Mouse (Mus musculus) heart, postnatal 0 days (tissue): ENCODE measurements around the gene Fam71e2. TPM values are rescaled to one million over a fixed set of nuclear protein-coding genes. Genes with fewer than 3 reads are reported as not detected.
A peak's percentile ranks its signal among the peaks of the same experiment; 100 is the strongest.

Experiments
- ATAC-seq: fragments of 200-750 bp; cut with Nextera tagmentation; 2 replicates; pipeline ENCODE4 v1.8.0; 2017; ENCODE audit warnings: low read depth, moderate number of reproducible peaks, moderate library complexity; ENCODE audit not compliant: insufficient read depth
- DNase-seq: peaks from one replicate; pipeline ENCODE4 v3.0.0-alpha.2; 2016; ENCODE audit warnings: low spot score
- H3K27ac ChIP-seq: fragments of 300-500 bp; sonication (generic); 2 replicates; pipeline ENCODE4 v1.5.1; 2014; ENCODE audit warnings: low read depth, mild to moderate bottlenecking
- H3K27me3 ChIP-seq: fragments of 300-500 bp; sonication (generic); 2 replicates; pipeline ENCODE4 v1.6.1; 2014; ENCODE audit warnings: low read length, mixed read lengths; ENCODE audit not compliant: control insufficient read depth, insufficient read depth
- H3K36me3 ChIP-seq: fragments of 300-500 bp; sonication (generic); replicated peaks from 2 replicates; pipeline ENCODE4 v1.6.1; 2014; ENCODE audit warnings: low read length, mixed read lengths; ENCODE audit not compliant: control insufficient read depth, insufficient read depth
- H3K4me1 ChIP-seq: fragments of 300-500 bp; sonication (generic); 2 replicates; pipeline ENCODE4 v1.6.1; 2014; ENCODE audit warnings: antibody characterized with exemption; ENCODE audit not compliant: control insufficient read depth, insufficient read depth
- H3K4me2 ChIP-seq: fragments of 300-500 bp; sonication (generic); 2 replicates; pipeline ENCODE4 v1.6.1; 2014; ENCODE audit warnings: low read depth, mild to moderate bottlenecking, low read length, moderate library complexity
- H3K4me3 ChIP-seq: fragments of 300-500 bp; sonication (generic); 2 replicates; pipeline ENCODE4 v1.5.1; 2014; ENCODE audit warnings: low read depth, low read length
- H3K9ac ChIP-seq: fragments of 300-500 bp; sonication (generic); replicated peaks from 2 replicates; pipeline ENCODE4 v1.6.1; 2014; ENCODE audit warnings: low read depth, low read length, mixed read lengths
- H3K9me3 ChIP-seq: fragments of 300-500 bp; sonication (generic); replicated peaks from 2 replicates; pipeline ENCODE4 v1.6.1; 2016; ENCODE audit warnings: low read length; ENCODE audit not compliant: control insufficient read depth
- CTCF ChIP-seq: IDR thresholded peaks from 2 replicates; pipeline ENCODE4 v1.5.1; 2016; ENCODE audit warnings: antibody characterized with exemption, control low read depth, low read depth
- EP300 ChIP-seq: IDR thresholded peaks from 2 replicates; pipeline ENCODE4 v1.6.1; 2016; ENCODE audit warnings: antibody characterized with exemption, low read depth
- WGBS: fragments of 180-500 bp; shearing (Covaris S2); extraction: QIAGEN DNeasy Blood & Tissue Kit; methylation state at CpG from one replicate; pipeline ENCODE4 v1.1.7; 2014; 5-methylcytosine and 5-hydroxymethylcytosine counted together
- polyA plus RNA-seq: library from polyadenylated mRNA; unstranded; fragments of >200 nt; fragmentation: Nextera tagmentation; extraction: Ambion mirVana; gene quantifications from 2 replicates; pipeline ENCODE4 v1.2.1, GENCODE M21; 2015
- total RNA-seq: library from RNA; depleted of rRNA; stranded (reverse); fragments of >200 nt; gene quantifications from 2 replicates; pipeline ENCODE4 v1.2.3, GENCODE M21; 2014; ENCODE audit warnings: low replicate concordance

The Fam71e2 gene
- total and polyA plus RNA-seq, 2 experiments from 2014 or later = not detected

DNA sequence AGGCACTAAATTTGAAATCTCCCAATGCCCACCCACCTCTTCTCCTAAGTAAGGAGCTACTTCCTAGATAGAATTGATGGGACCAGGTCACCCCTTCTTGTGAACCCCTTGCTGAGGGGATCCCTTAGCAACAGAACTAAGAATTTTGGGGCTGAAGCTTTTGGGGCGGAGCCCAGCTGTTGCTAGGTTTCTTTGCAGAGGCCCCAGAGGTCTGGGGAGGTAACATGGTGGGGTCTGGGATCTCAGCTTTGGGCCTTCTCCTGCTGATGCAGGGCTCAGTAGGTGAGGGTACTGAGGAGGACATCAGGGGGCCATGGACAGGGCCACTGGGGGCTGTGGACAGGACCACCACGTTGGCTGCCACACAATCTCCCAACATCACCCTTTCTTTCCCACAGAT lies 11.7 kb upstream of the Fam71e2 start, which contains the start of the genes Il11 and Tmem190:
Gene Il11 (minus strand): TSS at position 101 of the 400 bp plus-strand sequence.
Gene Tmem190 (plus strand): TSS at position 179 of the 400 bp plus-strand sequence.
- no peaks in the 10 kb centered on the region for H3K4me1 ChIP-seq
- no peaks in the 10 kb centered on the region for H3K36me3 ChIP-seq
- TF ChIP-seq CTCF (no peak), EP300 (no peak)
- H3K4me3 ChIP-seq = no peak within 1 kb of the TSS
- no peak within 1 kb of the TSS for H3K4me2 ChIP-seq
- H3K9ac ChIP-seq = no peak within 1 kb of the TSS
- ATAC-seq (no peak), DNase-seq (no peak)
- peaks cover 25% of the 10 kb centered on the region for H3K27me3 ChIP-seq
- H3K27ac ChIP-seq = no peak within 1 kb of the TSS
- H3K9me3 ChIP-seq = no peaks in the 10 kb centered on the region
- WGBS = 72% methylated on average over 2 of the region's 2 CpGs

GRCm38 (mm10) chr7:4782130-4782529 lies 11.0 kb upstream of the Fam71e2 start:
- ATAC-seq (no peak), DNase-seq (no peak)
- H3K27me3 ChIP-seq = peaks cover 31% of the 10 kb centered on the region
- no peaks in the 10 kb centered on the region for H3K9me3 ChIP-seq
- TF ChIP-seq CTCF = no peak
- no peak for TF ChIP-seq EP300
- no peak overlapping the region for H3K27ac ChIP-seq
- H3K4me2 ChIP-seq = no peak overlapping the region
- no peaks in the 10 kb centered on the region for H3K4me1 ChIP-seq
- 34% methylated on average over 3 of the region's 3 CpGs for WGBS
- H3K36me3 ChIP-seq = no peaks in the 10 kb centered on the region
- H3K9ac ChIP-seq = no peak overlapping the region
- H3K4me3 ChIP-seq = no peak overlapping the region

- 31% methylated on average over 5 of the region's 5 CpGs for WGBS
- Histone ChIP-seq H3K9me3 (no peaks in the 10 kb centered on the region), H3K4me2 (no peak overlapping the region), H3K36me3 (no peaks in the 10 kb centered on the region), H3K27ac (no peak overlapping the region), H3K27me3 (peaks cover 54% of the 10 kb centered on the region), H3K4me3 (no peak overlapping the region), H3K9ac (no peak overlapping the region), H3K4me1 (no peaks in the 10 kb centered on the region)
- DNase-seq (no peak), ATAC-seq (0 out of 2 replicates have a peak, but pooled peaks have one; percentile 15)
- no peak for TF ChIP-seq EP300
- TF ChIP-seq CTCF = no peak
Observed at GRCm38 (mm10) chr7:4779921-4780320, 8.8 kb upstream of the Fam71e2 start.

DNA sequence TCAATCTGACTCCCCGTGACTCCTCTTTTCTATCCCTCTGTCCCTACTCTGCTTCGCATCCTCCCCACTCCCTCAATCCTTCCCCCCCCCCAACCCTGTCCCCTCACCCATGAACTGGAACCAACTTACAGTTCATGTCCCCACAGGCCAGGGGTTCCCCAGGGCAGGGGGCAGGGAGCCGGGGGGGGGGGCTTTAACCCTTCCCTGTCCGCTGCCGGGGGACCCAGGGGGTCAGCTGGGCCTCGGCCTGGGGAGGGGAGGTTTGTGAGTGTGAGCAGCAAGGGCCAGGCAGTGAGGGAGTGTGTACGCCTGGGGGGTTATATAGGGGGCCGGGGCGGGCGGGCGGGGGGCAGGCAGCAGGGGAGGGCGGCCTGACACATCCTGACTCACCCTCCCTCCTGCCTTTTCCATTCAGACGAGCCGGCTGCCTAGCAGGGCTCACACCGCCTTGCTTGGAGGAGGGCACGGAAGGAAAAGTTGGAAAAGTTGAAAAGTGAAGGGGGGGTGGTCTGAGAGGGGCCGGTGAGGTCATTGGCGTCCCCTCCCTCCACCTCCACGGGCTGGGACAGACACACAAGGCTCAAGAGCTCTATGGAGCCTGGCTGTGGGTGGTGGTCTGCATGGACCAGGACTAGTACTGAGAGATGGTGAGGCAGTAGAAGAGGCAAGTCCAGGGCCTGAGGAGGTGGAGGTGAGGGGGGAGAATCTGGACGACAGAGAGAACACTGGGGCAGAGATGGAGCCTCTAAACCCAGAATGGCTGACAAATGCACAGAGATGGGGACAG lies 6.9 kb upstream of the Fam71e2 start:
- DNase-seq = no peak
- no peak overlapping the region for H3K4me3 ChIP-seq
- peaks cover 61% of the 10 kb centered on the region for H3K27me3 ChIP-seq
- H3K27ac ChIP-seq = no peak overlapping the region
- H3K9ac ChIP-seq = no peak overlapping the region
- no peaks in the 10 kb centered on the region for H3K4me1 ChIP-seq
- no peak overlapping the region for H3K4me2 ChIP-seq
- H3K36me3 ChIP-seq = no peaks in the 10 kb centered on the region
- H3K9me3 ChIP-seq = no peaks in the 10 kb centered on the region
- TF ChIP-seq CTCF = no peak
- TF ChIP-seq EP300 = no peak
- ATAC-seq = no peak
- 6% methylated on average over 19 of the region's 20 CpGs for WGBS

DNA sequence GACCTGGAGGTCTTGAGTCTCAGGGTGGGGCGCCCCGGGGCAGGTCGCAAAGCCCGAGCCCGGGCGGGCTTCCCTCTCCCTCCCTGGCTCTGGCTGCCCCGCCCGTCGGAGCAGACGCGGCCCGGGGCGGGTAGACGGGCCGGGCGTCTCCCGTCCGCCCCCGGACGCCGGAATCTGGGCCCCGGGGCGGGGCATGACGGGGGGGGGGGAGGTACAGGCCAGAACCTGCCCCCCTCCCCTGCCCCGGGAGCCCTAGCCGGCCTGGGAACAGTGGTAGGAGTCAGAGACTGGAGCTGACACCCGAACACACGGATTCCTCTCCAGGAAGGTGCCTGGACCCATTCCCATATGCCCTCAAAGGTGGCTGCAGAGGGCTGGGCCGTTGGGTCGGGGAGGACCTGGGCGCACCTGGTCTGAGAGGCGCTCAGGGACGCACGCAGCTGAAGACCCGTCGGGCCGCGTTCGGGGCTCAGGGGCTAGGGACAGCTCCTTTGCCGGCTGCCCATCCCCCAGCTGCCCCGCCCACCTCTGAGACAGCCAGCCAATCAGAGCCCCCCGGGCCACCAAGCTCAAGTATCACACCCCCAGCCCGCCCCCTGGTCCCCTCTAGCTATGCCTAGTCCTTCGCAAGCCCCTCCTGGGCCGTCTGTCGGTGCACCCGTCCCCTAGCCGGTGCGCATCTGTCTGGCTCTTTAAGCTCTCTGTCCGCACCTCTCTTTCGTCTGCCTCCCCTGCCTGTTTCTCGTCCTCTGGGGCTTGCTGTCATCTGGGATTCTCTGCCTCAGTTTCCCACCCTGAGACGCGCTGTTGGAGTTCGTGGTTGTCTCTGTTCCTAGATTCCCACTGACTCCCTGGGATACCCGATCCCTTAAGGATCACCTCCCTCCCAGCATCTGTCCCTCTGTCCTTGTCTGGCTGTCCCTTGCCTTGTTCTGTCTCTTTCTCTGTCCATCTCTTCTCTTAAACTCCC lies 6.0 kb upstream of the Fam71e2 start:
- WGBS = 1% methylated on average over 41 of the region's 56 CpGs

More for the DNA sequence above, 6.0 kb upstream of the Fam71e2 start:
- 0 out of 2 replicates have a peak overlapping the region, but pooled peaks have one; percentile 18 for H3K9ac ChIP-seq
- H3K9me3 ChIP-seq = no peaks in the 10 kb centered on the region; the same call in 1 of the 2 replicates
- H3K36me3 ChIP-seq = no peaks in the 10 kb centered on the region
- H3K4me3 ChIP-seq = peak overlapping the region; percentile 36
- TF ChIP-seq EP300 = no peak
- TF ChIP-seq CTCF = no peak
- DNase-seq (no peak), ATAC-seq (peak; percentile 39)
- no peaks in the 10 kb centered on the region for H3K4me1 ChIP-seq
- H3K27me3 ChIP-seq = peaks cover 61% of the 10 kb centered on the region
- peak overlapping the region; percentile 55 for H3K4me2 ChIP-seq
- no peak overlapping the region for H3K27ac ChIP-seq
